Mouse (Mus musculus): ENCODE data around the gene En1. TPM values are rescaled to one million over a fixed set of nuclear protein-coding genes. Genes with fewer than 3 reads are reported as not detected.

The En1 gene
- total and polyA plus RNA-seq, 3 experiments = not detected

DNA sequence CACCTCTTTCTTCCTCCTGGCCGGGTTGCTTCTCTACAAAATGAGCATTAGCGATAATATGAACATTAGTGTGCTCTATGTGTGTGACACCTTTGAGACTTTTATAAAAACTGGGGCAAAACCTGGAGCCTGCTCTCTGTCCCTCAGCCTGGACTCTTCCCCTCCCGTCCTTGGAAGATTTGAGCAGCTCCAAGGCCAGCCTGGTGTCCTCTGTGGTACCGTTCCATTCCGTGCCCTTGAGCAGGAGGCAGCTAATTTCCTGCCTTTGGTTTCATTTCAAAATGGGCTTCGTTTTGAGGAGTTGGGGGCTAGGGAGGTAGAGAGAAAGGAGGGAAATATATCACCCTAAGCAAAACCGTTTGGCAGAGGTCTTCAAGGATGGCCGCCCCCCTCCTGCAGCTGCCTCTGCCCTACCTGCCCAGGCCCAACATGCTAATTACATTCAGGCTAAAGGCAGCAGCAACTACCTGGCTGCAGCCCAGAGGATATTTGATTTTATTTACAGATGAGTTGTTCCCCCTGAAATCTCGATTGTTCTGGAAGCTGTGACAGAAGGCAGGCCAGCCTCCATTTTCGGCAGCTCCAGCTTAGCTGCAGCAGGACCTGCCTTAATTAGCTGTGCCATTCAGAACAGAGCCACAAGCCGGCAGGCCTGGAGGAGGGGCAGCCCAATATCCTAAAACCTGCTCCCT, 24.9 kb downstream of the En1 start:
- TF ChIP-seq POLR2AphosphoS2 (IDR thresholded peaks at IDR 0.05; ENCODE audit: low read length) (no peak), TAL1 (IDR thresholded peaks at IDR 0.05; ENCODE audit: low read length) (no peak), ZMIZ1 (IDR thresholded peaks at IDR 0.05; ENCODE audit: low read depth, low read length) (no peak), TCF12 (IDR thresholded peaks at IDR 0.05; ENCODE audit: low read depth, low read length) (no peak), CHD1 (IDR thresholded peaks at IDR 0.05; ENCODE audit: low read depth, low read length) (no peak), GATA1 (IDR thresholded peaks at IDR 0.05; ENCODE audit: low read depth, low read length) (no peak), HCFC1 (IDR thresholded peaks at IDR 0.05; ENCODE audit: low read depth, low read length) (no peak), CHD2 (IDR thresholded peaks at IDR 0.05; ENCODE audit: low read length) (no peak), MYB (IDR thresholded peaks at IDR 0.05; ENCODE audit: low read depth, low read length) (no peak), BHLHE40 (IDR thresholded peaks at IDR 0.05; ENCODE audit: borderline replicate concordance, low read depth, low read length) (no peak), MAZ (IDR thresholded peaks at IDR 0.05; ENCODE audit: low read depth, low read length) (no peak), NRF1 (IDR thresholded peaks at IDR 0.05; ENCODE audit: insufficient read depth, low read depth, low read length, poor library complexity, severe bottlenecking) (no peak), RAD21 (IDR thresholded peaks at IDR 0.05; ENCODE audit: low read depth, low read length) (no peak), UBTF (IDR thresholded peaks at IDR 0.05; ENCODE audit: borderline replicate concordance, insufficient read depth, low read depth, low read length) (no peak), ZNF384 (IDR thresholded peaks at IDR 0.05; ENCODE audit: low read depth, low read length) (no peak), MXI1 (IDR thresholded peaks at IDR 0.05; ENCODE audit: low read depth, low read length) (no peak), KAT2A (conservative IDR thresholded peaks at IDR 0.05; ENCODE audit: low read depth, low read length) (no peak), RCOR1 (IDR thresholded peaks at IDR 0.05; ENCODE audit: low read depth, low read length) (no peak), CTCF (IDR thresholded peaks at IDR 0.05 in 2 of 3, conservative IDR thresholded peaks at IDR 0.05 in 1 of 3; ENCODE audit: control insufficient read depth in 1 of 3, insufficient read depth in 1 of 3, low read depth in 2 of 3, low read length in 3 of 3, poor library complexity in 1 of 3, severe bottlenecking in 1 of 3) (no peak)
- H3K79me2 ChIP-seq (ENCODE audit: control insufficient read depth, insufficient read depth, low read length, poor library complexity) = no peaks in the 10 kb centered on the region
- H3K27me3 ChIP-seq (ENCODE audit: control insufficient read depth in 1 of 2, insufficient read depth in 2 of 2, low read length in 2 of 2) = no peaks in the 10 kb centered on the region
- H3K36me3 ChIP-seq (ENCODE audit: control insufficient read depth in 1 of 2, insufficient read depth in 2 of 2, low read length in 2 of 2) = no peaks in the 10 kb centered on the region
- H3K4me3 ChIP-seq (ENCODE audit: control insufficient read depth in 1 of 2, insufficient read depth in 1 of 2, low read depth in 2 of 2, low read length in 2 of 2) = no peak overlapping the region
- H3K9me3 ChIP-seq (replicated peaks; ENCODE audit: insufficient read depth, low read length) = no peaks in the 10 kb centered on the region
- DNase-seq (ENCODE audit: low read depth, low spot score) = no peak
- H3K9ac ChIP-seq (ENCODE audit: control insufficient read depth, low read depth, low read length, poor library complexity, severe bottlenecking) = no peak overlapping the region
- H3K27ac ChIP-seq (ENCODE audit: control insufficient read depth, low read depth, low read length) = no peak overlapping the region
- no peaks in the 10 kb centered on the region for H3K4me1 ChIP-seq (ENCODE audit: control insufficient read depth in 1 of 2, insufficient read depth in 2 of 2, low read length in 2 of 2)

DNA sequence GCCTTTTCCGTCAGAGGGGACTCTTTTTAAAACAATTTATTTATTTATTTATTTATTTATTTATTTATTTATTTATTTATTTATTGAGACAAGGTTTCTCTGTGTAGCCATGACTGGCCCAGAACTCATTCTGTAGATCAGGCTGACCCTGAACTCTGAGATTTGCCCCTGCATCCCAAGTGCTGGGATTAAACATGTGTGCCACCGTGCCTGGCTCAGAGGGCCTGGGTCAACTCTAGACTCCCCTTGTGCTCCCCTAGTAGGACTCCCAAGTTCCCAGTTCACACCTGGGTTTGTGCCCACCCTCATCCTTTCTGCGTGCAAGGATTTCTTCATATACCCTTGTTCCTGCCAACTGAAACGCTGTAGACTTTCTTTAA, 25.4 kb downstream of the En1 start:
- H3K36me3 ChIP-seq (ENCODE audit: control insufficient read depth in 1 of 2, insufficient read depth in 2 of 2, low read length in 2 of 2) = no peaks in the 10 kb centered on the region
- H3K9me3 ChIP-seq (replicated peaks; ENCODE audit: insufficient read depth, low read length) = no peaks in the 10 kb centered on the region
- no peak for DNase-seq (ENCODE audit: low read depth, low spot score)
- no peak overlapping the region for H3K27ac ChIP-seq (ENCODE audit: control insufficient read depth, low read depth, low read length)
- H3K27me3 ChIP-seq (ENCODE audit: control insufficient read depth in 1 of 2, insufficient read depth in 2 of 2, low read length in 2 of 2) = no peaks in the 10 kb centered on the region
- TF ChIP-seq NRF1 (IDR thresholded peaks at IDR 0.05; ENCODE audit: insufficient read depth, low read depth, low read length, poor library complexity, severe bottlenecking) = no peak
- no peak for TF ChIP-seq RAD21 (IDR thresholded peaks at IDR 0.05; ENCODE audit: low read depth, low read length)
- no peak for TF ChIP-seq ZMIZ1 (IDR thresholded peaks at IDR 0.05; ENCODE audit: low read depth, low read length)
- no peak for TF ChIP-seq RCOR1 (IDR thresholded peaks at IDR 0.05; ENCODE audit: low read depth, low read length)
- no peak for TF ChIP-seq HCFC1 (IDR thresholded peaks at IDR 0.05; ENCODE audit: low read depth, low read length)
- no peak for TF ChIP-seq ZC3H11A (IDR thresholded peaks at IDR 0.05; ENCODE audit: low read depth, low read length)
- TF ChIP-seq JUND (IDR thresholded peaks at IDR 0.05; ENCODE audit: low read depth, low read length) = no peak
- TF ChIP-seq USF2 (IDR thresholded peaks at IDR 0.05; ENCODE audit: borderline replicate concordance in 1 of 2, insufficient read depth in 1 of 2, low read depth in 1 of 2, low read length in 2 of 2) = no peak
- no peak overlapping the region for H3K9ac ChIP-seq (ENCODE audit: control insufficient read depth, low read depth, low read length, poor library complexity, severe bottlenecking)
- no peak overlapping the region for H3K4me3 ChIP-seq (ENCODE audit: control insufficient read depth in 1 of 2, insufficient read depth in 1 of 2, low read depth in 2 of 2, low read length in 2 of 2)
- no peaks in the 10 kb centered on the region for H3K79me2 ChIP-seq (ENCODE audit: control insufficient read depth, insufficient read depth, low read length, poor library complexity)
- no peaks in the 10 kb centered on the region for H3K4me1 ChIP-seq (ENCODE audit: control insufficient read depth in 1 of 2, insufficient read depth in 2 of 2, low read length in 2 of 2)
